Mouse (Mus musculus) E14TG2a.4 (cell line): ENCODE measurements around the gene Rps10.

Experiments
- CTCF ChIP-seq: conservative IDR thresholded peaks from 2 replicates; pipeline ENCODE4 v1.5.1; 2014; ENCODE audit warnings: low read length
- NANOG ChIP-seq: IDR thresholded peaks from 2 replicates; pipeline ENCODE4 v1.6.1; 2014; ENCODE audit warnings: borderline replicate concordance, low read length, mixed read lengths

- TF ChIP-seq NANOG (no peak), CTCF (no peak)
Observed at GRCm38 (mm10) chr17:27684886-27685549, 48.5 kb upstream of the Rps10 start.
